Mouse (Mus musculus) heart, embryonic 11.5 days (tissue): ENCODE data around the gene Zbtb20. TPM values are rescaled to one million over a fixed set of nuclear protein-coding genes. Genes with fewer than 3 reads are reported as not detected.

Experiments
- ATAC-seq: fragments of 200-750 bp; cut with Nextera tagmentation; replicated peaks from 2 replicates; pipeline ENCODE4 v1.8.0; 2017; ENCODE audit warnings: moderate library complexity; ENCODE audit not compliant: insufficient number of reproducible peaks, low FRiP score, low TSS enrichment
- H3K27ac ChIP-seq: fragments of 300-500 bp; sonication (generic); 2 replicates; pipeline ENCODE4 v1.5.1; 2014; ENCODE audit warnings: mild to moderate bottlenecking, low read depth, low read length
- H3K27me3 ChIP-seq: fragments of 300-500 bp; sonication (generic); 2 replicates; pipeline ENCODE4 v1.6.1; 2014; ENCODE audit warnings: mild to moderate bottlenecking, low read length, mixed read lengths; ENCODE audit not compliant: control insufficient read depth, insufficient read depth
- H3K36me3 ChIP-seq: fragments of 300-500 bp; sonication (generic); 2 replicates; pipeline ENCODE4 v1.6.1; 2014; ENCODE audit warnings: mild to moderate bottlenecking, low read length, moderate library complexity, mixed read lengths; ENCODE audit not compliant: control insufficient read depth, insufficient read depth
- H3K4me1 ChIP-seq: fragments of 300-500 bp; sonication (generic); 2 replicates; pipeline ENCODE4 v1.6.1; 2014; ENCODE audit warnings: low read length; ENCODE audit not compliant: control insufficient read depth, insufficient read depth
- H3K4me2 ChIP-seq: fragments of 300-500 bp; sonication (generic); 2 replicates; pipeline ENCODE4 v1.6.1; 2014; ENCODE audit warnings: mild to moderate bottlenecking, moderate library complexity
- H3K4me3 ChIP-seq: fragments of 300-500 bp; sonication (generic); 2 replicates; pipeline ENCODE4 v1.5.1; 2014; ENCODE audit warnings: low read depth, low read length
- H3K9ac ChIP-seq: fragments of 300-500 bp; sonication (generic); 2 replicates; pipeline ENCODE4 v1.6.1; 2014; ENCODE audit warnings: mild to moderate bottlenecking, low read depth, low read length, moderate library complexity
- H3K9me3 ChIP-seq: fragments of 300-500 bp; sonication (generic); replicated peaks from 2 replicates; pipeline ENCODE4 v1.6.1; 2016; ENCODE audit warnings: low read length; ENCODE audit not compliant: control insufficient read depth
- WGBS: fragments of 180-500 bp; shearing (Covaris S2); extraction: QIAGEN DNeasy Blood & Tissue Kit; methylation state at CpG from one replicate; pipeline ENCODE4 v1.1.7; 2014; ENCODE audit not compliant: insufficient replicate concordance; 5-methylcytosine and 5-hydroxymethylcytosine counted together
- polyA plus RNA-seq: library from polyadenylated mRNA; unstranded; fragments of >200 nt; fragmentation: Nextera tagmentation; extraction: Ambion mirVana; gene quantifications from 2 replicates; pipeline ENCODE4 v1.2.1, GENCODE M21; 2014

The Zbtb20 gene
- polyA plus RNA-seq, 1 experiment from 2014 or later, result 39.0 TPM

- Histone ChIP-seq H3K4me2 (peak overlapping the region; percentile 52), H3K4me3 (no peak overlapping the region)
These were observed 488.3 kb downstream of the Zbtb20 start for GRCm38 (mm10) chr16:43363751-43364515.

DNA sequence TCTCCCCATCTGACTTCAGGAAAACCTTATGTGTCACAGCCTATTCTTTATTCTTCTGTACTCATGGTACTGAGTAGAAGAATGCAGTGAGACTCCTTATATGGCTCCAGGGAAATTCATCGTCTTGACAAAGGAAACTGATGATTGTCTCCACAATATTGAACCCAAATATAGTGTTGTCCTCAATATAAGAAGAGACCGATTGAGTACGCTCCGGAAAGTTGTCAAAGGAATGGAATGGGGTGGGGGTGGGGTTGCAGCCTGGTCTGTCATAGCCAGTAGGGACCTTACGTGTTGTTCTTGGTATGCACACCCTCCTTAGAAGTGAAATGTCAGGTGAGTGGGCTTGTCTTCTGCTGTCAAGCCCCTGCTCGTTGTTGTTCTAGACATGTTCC is 488.8 kb downstream of the Zbtb20 start:
- 66% methylated on average over 6 of the region's 6 CpGs for WGBS
- H3K36me3 ChIP-seq, result no peaks in the 10 kb centered on the region
- H3K4me1 ChIP-seq, result peaks cover 17% of the 10 kb centered on the region; the same call in 1 of the 2 replicates
- H3K4me3 ChIP-seq, result no peak overlapping the region
- H3K27me3 ChIP-seq, result no peaks in the 10 kb centered on the region
- ATAC-seq, result no peak
- H3K27ac ChIP-seq, result peak overlapping the region; percentile 91
- peak overlapping the region; percentile 52 for H3K4me2 ChIP-seq
- H3K9me3 ChIP-seq, result no peaks in the 10 kb centered on the region
- no peak overlapping the region for H3K9ac ChIP-seq

More at GRCm38 (mm10) chr16:43363751-43364515, 488.3 kb downstream of the Zbtb20 start:
- Histone ChIP-seq H3K4me1 (peaks cover 17% of the 10 kb centered on the region; the same call in 1 of the 2 replicates), H3K27me3 (no peaks in the 10 kb centered on the region), H3K27ac (peak overlapping the region; percentile 91), H3K9me3 (no peaks in the 10 kb centered on the region), H3K9ac (peak overlapping the region; percentile 52; the same call in 1 of the 2 replicates), H3K36me3 (no peaks in the 10 kb centered on the region)
- peak; percentile 84 for ATAC-seq
- 16% methylated on average over 7 of the region's 7 CpGs for WGBS

DNA sequence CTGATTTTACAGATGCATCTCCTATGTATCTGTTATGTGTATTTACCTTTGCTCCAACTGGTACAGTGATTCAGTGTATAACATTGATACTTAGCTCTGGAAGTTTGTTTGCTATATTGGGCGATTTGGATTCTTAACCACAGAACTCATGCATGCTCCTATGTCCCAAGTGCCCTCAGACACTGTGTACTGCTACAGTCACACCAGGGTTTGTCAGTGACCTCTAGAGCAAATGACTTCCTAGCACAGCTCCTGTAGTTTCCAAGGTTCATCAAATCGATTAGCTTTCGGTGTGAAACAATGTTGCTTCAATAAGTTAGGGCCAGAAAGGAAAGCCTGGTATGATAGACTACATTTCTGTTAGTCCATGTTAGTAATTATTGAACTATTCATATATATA is 489.6 kb downstream of the Zbtb20 start:
- Histone ChIP-seq H3K4me3 (no peak overlapping the region), H3K27me3 (no peaks in the 10 kb centered on the region), H3K4me1 (peaks cover 17% of the 10 kb centered on the region; the same call in 1 of the 2 replicates), H3K36me3 (no peaks in the 10 kb centered on the region), H3K9ac (no peak overlapping the region), H3K27ac (no peak overlapping the region), H3K4me2 (no peak overlapping the region), H3K9me3 (no peaks in the 10 kb centered on the region)
- no peak for ATAC-seq
- WGBS, result 73% methylated on average over 3 of the region's 3 CpGs

DNA sequence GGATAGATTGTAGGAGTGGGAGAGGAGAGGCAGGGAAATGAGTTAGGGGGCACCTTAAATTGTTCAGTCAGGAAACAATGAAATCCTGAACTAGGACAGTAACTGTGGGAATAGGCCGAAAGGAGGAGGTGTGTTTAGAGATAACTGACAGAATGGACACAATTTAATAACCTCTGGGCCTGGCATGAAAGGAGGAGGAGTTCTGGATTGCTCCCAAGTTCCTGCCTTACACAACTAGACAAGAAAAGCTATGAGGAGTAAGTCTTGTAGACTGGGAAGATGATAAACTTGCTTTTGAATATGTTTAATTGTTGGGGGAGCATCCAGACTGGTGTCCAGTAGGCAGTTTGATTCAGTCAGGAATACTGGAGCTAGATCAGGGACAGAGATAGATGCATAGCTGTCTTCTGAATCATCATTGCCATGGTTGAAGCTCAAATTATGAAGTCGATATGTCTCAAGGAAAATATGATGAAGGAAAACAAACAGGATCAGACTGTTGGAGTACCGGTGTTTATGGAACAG is 494.9 kb downstream of the Zbtb20 start:
- H3K9me3 ChIP-seq, result no peaks in the 10 kb centered on the region
- H3K27ac ChIP-seq, result no peak overlapping the region
- H3K4me1 ChIP-seq, result 0 out of 2 replicates have a peak, but pooled peaks cover 2% of the 10 kb centered on the region
- ATAC-seq, result no peak
- 65% methylated on average over 3 of the region's 3 CpGs for WGBS
- no peaks in the 10 kb centered on the region for H3K27me3 ChIP-seq
- H3K4me2 ChIP-seq, result no peak overlapping the region
- H3K4me3 ChIP-seq, result no peak overlapping the region
- no peak overlapping the region for H3K9ac ChIP-seq
- H3K36me3 ChIP-seq, result no peaks in the 10 kb centered on the region

DNA sequence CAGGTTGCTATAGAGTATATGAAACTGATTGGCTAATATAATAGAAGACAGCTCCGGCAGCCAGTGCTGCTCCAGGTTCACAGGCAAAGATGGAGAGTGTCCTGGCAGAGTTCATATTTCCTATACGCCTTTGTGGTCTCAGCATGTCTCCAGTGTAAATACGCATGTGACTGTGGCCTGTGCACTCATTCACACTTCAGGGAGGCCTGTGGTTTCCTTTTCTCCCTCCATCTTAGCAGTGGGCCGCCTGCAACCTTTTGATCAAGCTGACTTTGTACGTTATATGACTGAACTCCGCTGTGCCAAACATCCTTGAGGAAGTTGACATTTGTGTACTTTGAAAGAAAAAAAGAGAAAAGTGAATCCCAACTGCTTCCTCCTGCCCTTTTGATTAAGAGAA is 501.1 kb downstream of the Zbtb20 start:
- H3K9ac ChIP-seq, result no peak overlapping the region
- no peaks in the 10 kb centered on the region for H3K9me3 ChIP-seq
- no peak overlapping the region for H3K4me3 ChIP-seq
- 68% methylated on average over 6 of the region's 6 CpGs for WGBS
- no peaks in the 10 kb centered on the region for H3K36me3 ChIP-seq
- no peak for ATAC-seq
- H3K4me2 ChIP-seq, result no peak overlapping the region
- H3K27ac ChIP-seq, result no peak overlapping the region
- H3K4me1 ChIP-seq, result 0 out of 2 replicates have a peak, but pooled peaks cover 6% of the 10 kb centered on the region
- H3K27me3 ChIP-seq, result no peaks in the 10 kb centered on the region

DNA sequence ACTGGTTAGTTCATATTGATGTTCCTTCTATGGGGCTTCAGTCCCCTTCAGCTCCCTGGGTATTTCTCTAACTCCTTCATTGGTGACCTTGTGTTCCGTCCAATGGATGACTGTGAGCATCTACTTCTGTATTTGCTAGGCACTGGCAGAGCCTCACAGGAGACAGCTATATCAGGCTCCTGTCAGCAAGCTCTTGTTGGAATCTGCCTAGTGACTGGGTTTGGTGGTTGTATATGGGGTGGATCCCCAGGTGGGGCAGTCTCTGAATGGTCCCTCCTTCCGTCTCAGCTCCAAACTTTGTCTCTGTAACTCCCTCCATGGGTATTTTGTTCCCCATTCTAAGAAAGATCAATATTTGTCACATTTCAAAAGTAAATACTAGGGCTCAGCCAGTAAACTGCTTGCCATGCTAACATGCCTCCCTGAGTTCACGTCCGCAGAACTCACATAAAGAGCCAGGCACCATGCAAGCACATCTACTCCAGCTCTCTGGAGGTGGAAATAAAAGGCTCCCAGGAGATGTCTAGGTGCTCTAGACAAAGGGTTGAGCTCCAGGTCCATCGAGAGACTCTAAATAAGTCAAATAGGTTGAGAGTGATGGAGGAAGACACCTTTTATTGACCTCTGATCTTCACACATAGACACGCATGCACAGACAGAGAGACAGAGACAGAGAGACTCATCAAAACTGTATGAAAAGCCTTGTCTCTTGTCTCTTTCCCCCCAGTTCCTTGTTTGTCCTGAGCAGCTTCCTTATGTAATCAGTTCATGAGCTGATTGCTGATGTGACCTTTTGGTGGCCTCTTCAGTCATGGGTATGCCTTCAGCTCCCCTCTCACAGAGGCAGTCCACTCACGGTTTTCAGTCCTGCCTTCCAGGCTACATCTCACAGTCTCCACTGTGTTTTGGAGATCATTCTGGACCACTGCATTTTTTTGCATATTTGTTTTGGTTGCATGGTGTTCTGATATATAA is 504.0 kb downstream of the Zbtb20 start:
- no peak overlapping the region for H3K27ac ChIP-seq
- no peaks in the 10 kb centered on the region for H3K36me3 ChIP-seq
- 72% methylated on average over 7 of the region's 7 CpGs for WGBS
- H3K27me3 ChIP-seq, result no peaks in the 10 kb centered on the region
- no peaks in the 10 kb centered on the region for H3K9me3 ChIP-seq
- 0 out of 2 replicates have a peak, but pooled peaks cover 5% of the 10 kb centered on the region for H3K4me1 ChIP-seq
- no peak overlapping the region for H3K4me3 ChIP-seq
- H3K4me2 ChIP-seq, result no peak overlapping the region
- no peak for ATAC-seq
- H3K9ac ChIP-seq, result no peak overlapping the region

DNA sequence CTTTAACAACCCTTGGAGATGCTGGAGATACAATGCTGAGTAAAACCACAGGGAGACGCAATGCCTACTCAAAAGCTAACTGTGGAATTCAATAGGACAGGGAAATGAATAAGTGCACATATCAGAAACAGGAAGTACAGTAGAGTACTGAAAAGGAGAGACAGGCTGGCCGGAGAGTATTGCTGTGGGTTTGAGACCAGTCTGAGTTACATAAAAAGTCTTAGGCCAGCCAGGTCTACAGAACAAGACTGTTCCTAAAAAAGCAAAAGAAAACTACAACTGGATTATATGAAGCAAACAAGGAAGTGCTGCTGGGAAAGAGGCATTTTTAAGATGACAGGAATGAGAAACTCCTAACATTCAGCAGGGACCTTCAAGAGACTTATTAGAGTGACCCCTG is 505.5 kb downstream of the Zbtb20 start:
- Histone ChIP-seq H3K9me3 (no peaks in the 10 kb centered on the region), H3K4me3 (no peak overlapping the region), H3K4me1 (0 out of 2 replicates have a peak, but pooled peaks cover 6% of the 10 kb centered on the region), H3K27ac (no peak overlapping the region), H3K27me3 (no peaks in the 10 kb centered on the region), H3K9ac (no peak overlapping the region), H3K4me2 (no peak overlapping the region), H3K36me3 (no peaks in the 10 kb centered on the region)
- no peak for ATAC-seq
- 69% methylated on average over 2 of the region's 2 CpGs for WGBS

DNA sequence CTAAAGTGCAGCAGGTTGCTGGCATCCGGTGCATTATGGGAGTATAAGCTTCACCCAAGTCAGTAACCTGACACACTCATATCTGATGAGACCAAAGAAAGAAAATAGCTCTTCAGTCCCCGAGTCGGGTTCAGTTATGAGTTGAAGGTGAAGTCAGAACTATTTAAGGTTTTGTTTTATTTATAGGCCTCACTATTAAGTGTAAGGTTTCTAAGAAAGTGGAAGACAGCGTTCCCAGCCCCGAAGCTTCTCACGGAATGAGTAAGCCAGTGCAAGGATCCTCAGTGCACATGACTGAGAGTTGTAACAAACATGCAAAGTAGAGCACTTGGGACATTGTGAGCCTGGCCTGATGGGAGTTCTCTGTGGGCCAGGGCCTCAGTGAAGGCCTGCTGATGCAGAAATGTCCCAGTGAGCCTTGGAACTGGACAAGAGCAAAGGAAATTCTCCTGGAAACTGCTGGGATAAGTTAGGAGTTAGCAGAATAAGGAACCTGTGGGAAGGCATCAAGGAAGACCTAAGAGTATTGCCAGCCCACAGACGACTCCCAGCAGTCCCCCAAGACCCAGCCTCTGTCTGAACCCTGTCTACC is 507.6 kb downstream of the Zbtb20 start:
- Histone ChIP-seq H3K9me3 (no peaks in the 10 kb centered on the region), H3K27ac (no peak overlapping the region), H3K27me3 (no peaks in the 10 kb centered on the region), H3K9ac (no peak overlapping the region), H3K4me2 (no peak overlapping the region), H3K36me3 (no peaks in the 10 kb centered on the region), H3K4me3 (no peak overlapping the region), H3K4me1 (0 out of 2 replicates have a peak, but pooled peaks cover 10% of the 10 kb centered on the region)
- no peak for ATAC-seq
- WGBS, result 71% methylated on average over 7 of the region's 7 CpGs
